Mouse (Mus musculus) testis, postnatal 10 days (tissue): ENCODE measurements around the gene Bak1.
"Not testable (repeated sequence)": the region's sequence is repeated elsewhere in the genome, so short reads cannot be mapped to it uniquely, and the experiment has no call there.

ENCODE experiments used
- DNase-seq: peaks from one replicate; pipeline ENCODE4 v3.0.0; 2021; ENCODE audit warnings: low spot score

Gene Bak1

DNA sequence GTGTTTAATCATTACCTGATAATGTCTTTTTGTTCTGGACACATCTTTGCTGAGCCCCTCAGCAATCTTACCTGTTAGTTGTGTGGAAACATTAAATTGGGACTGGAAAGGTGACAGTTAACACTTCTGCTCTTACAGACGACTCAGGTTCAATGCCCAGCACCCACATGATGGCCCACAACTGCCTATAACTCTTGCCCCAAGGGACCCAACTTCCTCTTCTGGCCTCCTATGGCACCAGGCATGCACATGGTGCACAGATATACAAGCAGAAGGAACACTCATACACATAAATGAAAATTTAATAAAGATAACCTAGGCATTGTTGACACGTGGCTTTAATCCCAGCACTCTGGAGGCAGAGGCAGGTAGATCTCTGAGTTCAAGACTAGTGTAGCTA is 49.4 kb downstream of the Bak1 start:
- DNase-seq: no peak

DNA sequence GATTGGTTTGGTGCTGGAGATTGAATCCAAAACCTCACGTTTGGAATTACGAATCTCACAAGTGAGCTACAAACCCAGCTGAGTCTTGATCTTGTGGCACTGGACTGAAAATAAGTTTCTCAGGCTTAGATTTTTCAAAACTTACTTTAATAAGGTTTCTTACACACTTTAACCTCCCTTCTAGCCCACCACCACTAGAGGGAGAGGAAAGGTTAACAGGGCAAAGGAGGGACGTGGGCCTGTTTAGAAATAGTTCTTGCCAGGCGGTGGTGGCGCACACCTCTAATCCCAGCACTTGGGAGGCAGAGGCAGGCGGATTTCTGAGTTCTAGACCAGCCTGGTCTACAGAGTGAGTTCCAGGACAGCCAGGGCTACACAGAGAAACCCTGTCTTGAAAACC is 51.5 kb downstream of the Bak1 start:
- not testable (repeated sequence) for DNase-seq

DNA sequence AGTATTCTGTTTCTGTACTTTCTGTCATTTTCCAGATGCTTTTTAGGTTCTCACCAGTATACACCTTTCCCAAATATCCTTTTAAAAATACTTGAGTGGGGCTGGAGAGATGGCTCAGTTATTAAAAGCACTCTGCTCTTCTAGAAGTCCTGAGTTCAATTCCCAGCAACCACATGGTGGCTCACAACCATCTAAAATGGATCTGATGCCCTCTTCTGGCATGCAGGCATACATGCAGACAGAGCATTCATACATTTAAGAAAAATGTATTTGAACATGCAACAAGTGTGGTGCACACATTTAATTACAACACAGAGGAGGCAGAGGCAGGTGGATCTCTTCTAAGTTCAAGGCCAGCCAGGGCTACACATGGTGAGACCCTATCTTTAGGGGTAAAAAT is 53.4 kb downstream of the Bak1 start:
- no peak for DNase-seq

DNA sequence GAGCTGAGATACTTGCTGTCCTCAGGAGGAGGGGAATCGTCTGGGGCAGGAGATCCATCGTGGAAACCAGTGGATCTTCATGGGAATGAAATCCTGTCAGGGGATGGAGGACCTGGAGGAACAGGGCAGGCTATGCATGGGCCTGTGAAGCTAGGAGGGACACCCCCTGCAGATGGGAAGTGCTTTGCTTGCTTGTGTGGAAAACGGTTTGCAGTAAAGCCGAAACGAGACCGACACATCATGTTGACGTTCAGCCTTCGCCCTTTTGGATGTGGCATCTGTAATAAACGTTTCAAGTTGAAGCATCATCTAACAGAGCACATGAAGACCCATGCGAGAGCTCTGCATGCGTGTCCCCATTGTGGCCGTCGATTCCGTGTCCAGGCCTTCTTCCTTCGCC is 54.3 kb downstream of the Bak1 start:
- no peak for DNase-seq

DNA sequence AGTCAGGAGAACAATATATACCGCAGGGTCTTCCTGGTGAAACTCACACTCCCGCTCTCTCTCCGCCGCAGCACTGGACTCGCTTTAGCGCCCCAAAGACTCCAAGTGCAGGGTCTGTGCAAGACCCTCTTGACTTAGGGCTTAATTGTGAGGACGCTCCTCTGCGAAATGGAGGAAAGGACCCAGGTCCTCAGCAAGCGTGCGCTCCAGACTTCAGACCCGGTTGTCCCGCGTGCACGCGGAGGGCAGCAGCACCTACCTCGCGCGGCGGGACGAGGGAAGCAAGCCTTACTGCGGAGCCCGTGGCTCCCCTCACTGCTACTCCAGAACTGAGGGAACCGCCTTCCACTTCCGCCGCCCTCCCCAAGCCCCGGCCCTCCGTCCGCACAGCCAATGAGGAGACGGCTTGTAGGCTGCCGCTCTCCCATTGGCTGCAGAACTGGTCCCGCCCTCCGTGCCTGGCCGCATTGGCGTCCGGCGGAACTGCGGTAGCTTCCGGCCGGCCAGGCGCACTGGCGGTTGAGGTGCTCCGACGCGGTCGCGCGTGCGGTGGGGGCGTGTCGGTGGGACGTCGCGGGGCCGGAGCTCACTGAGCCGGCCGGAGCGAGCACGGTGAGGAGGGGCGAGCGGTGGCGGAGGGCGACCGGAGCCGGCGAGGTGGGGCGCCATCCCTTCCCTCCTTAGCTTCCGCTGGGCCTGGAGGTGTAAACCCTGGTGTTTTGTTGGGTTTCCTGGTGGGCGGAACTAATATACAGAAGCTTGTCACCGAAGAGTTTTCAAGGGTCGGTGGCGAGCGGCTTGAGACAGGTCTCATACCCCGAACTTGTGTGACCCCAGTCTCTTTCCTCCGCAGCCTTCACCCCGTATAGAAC is 55.9 kb downstream of the Bak1 start, which contains the start of gene Zbtb9:
Gene Zbtb9 (plus strand): TSS at position 465 of the 872 bp plus-strand sequence.
- peak; percentile 96 for DNase-seq

DNA sequence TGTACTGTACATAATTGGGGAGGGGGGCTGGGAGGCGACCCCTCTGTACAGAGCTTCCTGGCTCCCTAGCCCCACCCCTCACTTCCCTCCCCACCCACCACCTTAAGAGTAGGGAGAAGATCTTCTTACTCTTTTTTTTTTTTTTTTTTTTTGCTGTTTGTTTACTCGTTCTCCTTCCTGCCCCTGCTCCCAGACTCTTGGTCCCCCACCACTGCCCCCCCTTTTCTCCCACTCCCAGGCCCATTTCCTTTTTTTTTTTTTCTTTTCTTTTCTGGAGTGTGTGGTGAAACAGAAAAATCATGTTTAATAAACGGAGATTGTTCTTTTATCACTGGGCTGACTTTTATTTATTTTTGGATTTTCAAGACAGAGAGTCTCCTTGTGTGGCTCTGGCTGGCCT is 56.7 kb downstream of the Bak1 start:
- DNase-seq: no peak

DNA sequence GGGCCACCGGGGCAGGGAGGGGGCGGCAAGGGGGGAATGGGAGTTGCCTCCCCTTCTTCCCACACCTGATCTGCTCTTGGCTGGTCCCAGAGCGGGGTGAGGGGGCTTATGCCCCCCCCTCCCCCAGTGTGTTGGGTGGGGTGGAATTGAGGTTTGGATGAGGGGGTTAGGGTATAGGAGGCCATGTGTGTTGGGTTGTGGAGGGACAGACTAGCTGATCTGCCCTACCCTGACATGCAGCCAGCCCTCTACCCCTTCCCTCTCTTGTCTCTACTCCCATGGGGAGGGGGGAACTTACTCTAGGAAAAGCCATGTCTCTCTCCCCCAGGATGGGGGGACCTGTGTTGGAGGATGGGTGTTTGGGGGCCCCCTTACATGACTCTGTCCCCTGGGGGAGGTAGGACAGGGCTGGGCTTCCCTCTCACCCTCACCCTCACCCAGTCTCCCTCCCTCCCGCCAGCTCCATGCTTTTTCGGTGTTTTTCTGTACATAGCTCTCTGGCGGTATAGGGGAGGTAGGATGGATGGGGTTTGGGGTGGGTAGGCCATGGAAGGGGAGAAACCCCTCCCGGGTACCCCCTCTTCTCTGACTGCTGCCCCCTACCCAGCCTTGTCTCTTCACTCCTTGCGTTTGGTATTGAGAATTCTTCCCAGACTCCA is 57.4 kb downstream of the Bak1 start:
- DNase-seq: no peak

DNA sequence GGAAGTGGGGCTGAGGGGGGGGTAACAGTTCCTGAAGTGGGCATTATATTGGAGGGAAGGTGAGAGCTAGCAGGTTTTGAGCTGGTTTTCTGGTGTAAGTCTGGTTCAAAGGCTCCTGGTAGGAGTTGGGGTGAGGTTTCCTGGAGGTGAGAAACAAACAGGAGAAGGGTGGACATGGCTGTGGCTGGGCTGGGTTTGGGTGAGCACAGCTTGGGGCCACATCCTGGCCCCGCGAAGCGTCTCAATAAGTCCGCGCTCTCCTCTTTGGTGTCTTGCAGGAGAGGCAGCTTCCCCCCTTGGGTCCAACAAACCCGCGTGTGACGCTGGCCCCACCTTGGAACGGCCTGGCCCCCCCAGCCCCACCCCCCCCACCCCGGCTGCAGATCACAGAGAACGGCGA is 58.6 kb downstream of the Bak1 start:
- DNase-seq: no peak
